Mouse (Mus musculus) central nervous system, embryonic 18 days (tissue): ENCODE results near the gene Glul. TPM values are rescaled to one million over a fixed set of nuclear protein-coding genes. Genes with fewer than 3 reads are reported as not detected.

ENCODE experiments used
- polyA plus RNA-seq: library from polyadenylated mRNA; depleted of rRNA; stranded (reverse); fragments of >200 nt; gene quantifications from 2 replicates; pipeline ENCODE4 v1.2.3, GENCODE M21; 2012; rRNA removed

The Glul gene
- polyA plus RNA-seq, result 210 and 229 TPM in 2 replicates

GRCm38 (mm10) chr1:153899731-153900380 is at the start of gene Glul, which contains the start of gene Teddm2:
Glul (plus strand) TSS chr1:153899944.
Teddm2 (minus strand) TSS chr1:153900228.

DNA sequence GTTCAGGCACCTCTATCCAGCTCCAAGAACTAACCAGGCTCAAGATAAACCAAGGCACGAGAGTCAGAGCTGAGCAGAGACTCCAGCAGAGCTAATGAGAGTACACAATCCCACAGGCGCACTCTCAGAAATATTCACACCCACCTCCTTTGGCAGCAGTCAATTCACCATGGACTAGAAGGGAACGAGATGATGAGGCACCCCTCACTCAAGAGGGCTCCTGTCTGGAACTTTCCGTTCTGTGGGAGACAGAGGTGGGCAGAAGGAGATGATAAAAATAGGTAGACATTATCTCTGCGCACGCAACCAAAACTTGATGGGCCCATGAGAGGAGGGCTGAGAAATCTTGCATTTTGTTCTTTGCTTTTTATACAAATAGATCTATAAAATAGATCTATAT is 25.7 kb upstream of the Glul start, which contains the start of gene Teddm1b:
Gene Teddm1b (plus strand): TSS at position 301 of the 400 bp plus-strand sequence.

DNA sequence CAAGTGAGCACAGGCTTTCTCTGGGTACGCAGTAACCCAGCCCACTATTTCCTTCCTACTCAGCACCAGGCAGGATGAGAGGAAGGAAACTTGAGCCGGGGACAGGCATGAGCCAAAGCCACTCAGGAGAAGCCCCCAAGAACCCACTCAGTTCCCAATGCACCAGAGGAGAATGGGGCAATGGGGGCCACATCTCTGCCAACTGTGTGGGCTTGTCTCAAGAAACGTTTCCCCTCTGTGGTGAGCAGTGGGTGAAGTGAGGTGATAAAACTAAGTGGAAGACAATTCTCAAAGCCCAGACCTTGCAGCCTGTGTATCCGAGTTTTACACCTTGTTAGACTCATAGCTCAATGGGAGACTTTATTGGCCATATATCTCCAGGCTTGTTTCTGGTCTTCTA is 8.3 kb upstream of the Glul start, which contains the start of gene Teddm1a:
Gene Teddm1a (plus strand): TSS at position 301 of the 400 bp plus-strand sequence.

Other genes starting within 250 kb of the Glul start
- 34.3 and 39.1 TPM in 2 replicates for gene Rgs8, start 246.9 kb upstream of the Glul start, polyA plus RNA-seq
- 17.6 and 18.9 TPM in 2 replicates for gene Rgs16, start 159.6 kb upstream of the Glul start, polyA plus RNA-seq
- gene Rnasel, start 150.5 kb upstream of the Glul start, polyA plus RNA-seq, result 57.5 and 61.0 TPM in 2 replicates
- 1.5 TPM in 2 replicates for gene Rgsl1, start 55.8 kb upstream of the Glul start, polyA plus RNA-seq
- gene Teddm1b, start 25.6 kb upstream of the Glul start, polyA plus RNA-seq, result 0.01 TPM in 1 of 2 replicates, not detected in the other
- 0.04 TPM in 1 of 2 replicates, not detected in the other for gene Teddm1a, start 8.2 kb upstream of the Glul start, polyA plus RNA-seq
- gene Teddm2, start 284 bp downstream of the Glul start, polyA plus RNA-seq, result 2.1 and 2.2 TPM in 2 replicates